Mouse (Mus musculus): ENCODE measurements around the gene Tmem190. TPM values are rescaled to one million over a fixed set of nuclear protein-coding genes. Genes with fewer than 3 reads are reported as not detected.
"Not testable (repeated sequence)": the region's sequence is repeated elsewhere in the genome, so short reads cannot be mapped to it uniquely, and the experiment has no call there.

The Tmem190 gene
- polyA plus RNA-seq, 1 experiment from 2014 or later: 0.86 TPM

- WGBS: 72% methylated on average over 7 of the region's 7 CpGs
- H3K27ac ChIP-seq (ENCODE audit: low read depth, low read length): no peak overlapping the region
- H3K9me3 ChIP-seq (ENCODE audit: control insufficient read depth, low read length): no peaks in the 10 kb centered on the region
- H3K36me3 ChIP-seq (ENCODE audit: control insufficient read depth, insufficient read depth, low read length): peaks cover 31% of the 10 kb centered on the region
- no peak overlapping the region for H3K9ac ChIP-seq (ENCODE audit: low read depth, low read length)
- peaks cover 11% of the 10 kb centered on the region for H3K4me1 ChIP-seq (replicated peaks; ENCODE audit: control insufficient read depth, insufficient read depth, low read length)
- DNase-seq (ENCODE audit: low spot score): no peak
- H3K27me3 ChIP-seq (replicated peaks; ENCODE audit: control insufficient read depth, insufficient read depth, low read length): no peaks in the 10 kb centered on the region
- H3K4me2 ChIP-seq: no peak overlapping the region
- ATAC-seq (replicated peaks; ENCODE audit: low FRiP score): no peak; the same call in 1 of the 2 replicates
- no peak overlapping the region for H3K4me3 ChIP-seq (ENCODE audit: low read depth, low read length)
Observed at GRCm38 (mm10) chr7:4795767-4796433, 13.2 kb downstream of the Tmem190 start.

- H3K4me2 ChIP-seq: no peak overlapping the region
- no peak overlapping the region for H3K9ac ChIP-seq (ENCODE audit: low read depth, low read length)
- no peaks in the 10 kb centered on the region for H3K4me1 ChIP-seq (replicated peaks; ENCODE audit: control insufficient read depth, insufficient read depth, low read length)
- H3K9me3 ChIP-seq (ENCODE audit: control insufficient read depth, low read length): no peaks in the 10 kb centered on the region
- peaks cover 16% of the 10 kb centered on the region for H3K36me3 ChIP-seq (ENCODE audit: control insufficient read depth, insufficient read depth, low read length)
- ATAC-seq (replicated peaks; ENCODE audit: low FRiP score) (no peak), DNase-seq (ENCODE audit: low spot score) (no peak)
- no peak overlapping the region for H3K4me3 ChIP-seq (ENCODE audit: low read depth, low read length)
- H3K27ac ChIP-seq (ENCODE audit: low read depth, low read length): no peak overlapping the region
- no peaks in the 10 kb centered on the region for H3K27me3 ChIP-seq (replicated peaks; ENCODE audit: control insufficient read depth, insufficient read depth, low read length)
Observed at GRCm38 (mm10) chr7:4802247-4802646, 19.5 kb downstream of the Tmem190 start.

GRCm38 (mm10) chr7:4806716-4807115 lies 24.0 kb downstream of the Tmem190 start:
- Histone ChIP-seq H3K9me3 (ENCODE audit: control insufficient read depth, low read length) (no peaks in the 10 kb centered on the region), H3K4me2 (peak overlapping the region; percentile 5; the same call in 1 of the 2 replicates), H3K36me3 (ENCODE audit: control insufficient read depth, insufficient read depth, low read length) (peaks cover 39% of the 10 kb centered on the region), H3K4me1 (replicated peaks; ENCODE audit: control insufficient read depth, insufficient read depth, low read length) (peaks cover 25% of the 10 kb centered on the region), H3K27me3 (replicated peaks; ENCODE audit: control insufficient read depth, insufficient read depth, low read length) (no peaks in the 10 kb centered on the region), H3K4me3 (ENCODE audit: low read depth, low read length) (no peak overlapping the region), H3K9ac (ENCODE audit: low read depth, low read length) (no peak overlapping the region), H3K27ac (ENCODE audit: low read depth, low read length) (peak overlapping the region; percentile 74)
- WGBS: 69% methylated on average over 7 of the region's 7 CpGs
- DNase-seq (ENCODE audit: low spot score): no peak
- peak; percentile 83 for ATAC-seq (replicated peaks; ENCODE audit: low FRiP score)

GRCm38 (mm10) chr7:4811131-4811530 lies 28.4 kb downstream of the Tmem190 start:
- Histone ChIP-seq H3K4me3 (ENCODE audit: low read depth, low read length) (peak overlapping the region; percentile 100), H3K4me2 (peak overlapping the region; percentile 93), H3K36me3 (ENCODE audit: control insufficient read depth, insufficient read depth, low read length) (peaks cover 33% of the 10 kb centered on the region), H3K4me1 (replicated peaks; ENCODE audit: control insufficient read depth, insufficient read depth, low read length) (peaks cover 28% of the 10 kb centered on the region), H3K27ac (ENCODE audit: low read depth, low read length) (peak overlapping the region; percentile 90; the same call in 1 of the 2 replicates), H3K9ac (ENCODE audit: low read depth, low read length) (peak overlapping the region; percentile 99)
- not testable (repeated sequence) for ATAC-seq (replicated peaks; ENCODE audit: low FRiP score); H3K27me3 ChIP-seq (replicated peaks; ENCODE audit: control insufficient read depth, insufficient read depth, low read length); H3K9me3 ChIP-seq (ENCODE audit: control insufficient read depth, low read length); DNase-seq (ENCODE audit: low spot score)
- 31% methylated on average over 10 of the region's 10 CpGs for WGBS

- Histone ChIP-seq H3K4me1 (replicated peaks; ENCODE audit: control insufficient read depth, insufficient read depth, low read length) (peaks cover 28% of the 10 kb centered on the region), H3K4me3 (ENCODE audit: low read depth, low read length) (peak overlapping the region; percentile 100), H3K9me3 (ENCODE audit: control insufficient read depth, low read length) (no peaks in the 10 kb centered on the region), H3K36me3 (ENCODE audit: control insufficient read depth, insufficient read depth, low read length) (peaks cover 27% of the 10 kb centered on the region), H3K9ac (ENCODE audit: low read depth, low read length) (peak overlapping the region; percentile 99), H3K4me2 (peak overlapping the region; percentile 93), H3K27ac (ENCODE audit: low read depth, low read length) (peak overlapping the region; percentile 90), H3K27me3 (replicated peaks; ENCODE audit: control insufficient read depth, insufficient read depth, low read length) (no peaks in the 10 kb centered on the region)
- WGBS: under 1% methylated on average over 26 of the region's 36 CpGs
- ATAC-seq (replicated peaks; ENCODE audit: low FRiP score) (no peak), DNase-seq (ENCODE audit: low spot score) (no peak)
Observed at GRCm38 (mm10) chr7:4811842-4812302, 29.1 kb downstream of the Tmem190 start.

GRCm38 (mm10) chr7:4812303-4813104 lies 29.8 kb downstream of the Tmem190 start, which contains the start of gene Ube2s:
Gene Ube2s (minus strand): TSS chr7:4812590.
- H3K27ac ChIP-seq (ENCODE audit: low read depth, low read length): peak within 1 kb of the TSS; percentile 90
- no peaks in the 10 kb centered on the region for H3K9me3 ChIP-seq (ENCODE audit: control insufficient read depth, low read length)
- ATAC-seq (replicated peaks; ENCODE audit: low FRiP score): peak; percentile 99
- no peaks in the 10 kb centered on the region for H3K27me3 ChIP-seq (replicated peaks; ENCODE audit: control insufficient read depth, insufficient read depth, low read length)
- H3K36me3 ChIP-seq (ENCODE audit: control insufficient read depth, insufficient read depth, low read length): peaks cover 22% of the 10 kb centered on the region
- DNase-seq (ENCODE audit: low spot score): peak; percentile 99
- peak within 1 kb of the TSS; percentile 100 for H3K4me3 ChIP-seq (ENCODE audit: low read depth, low read length)
- H3K4me1 ChIP-seq (replicated peaks; ENCODE audit: control insufficient read depth, insufficient read depth, low read length): peaks cover 28% of the 10 kb centered on the region
- peak within 1 kb of the TSS; percentile 99 for H3K9ac ChIP-seq (ENCODE audit: low read depth, low read length)
- WGBS: under 1% methylated on average over 62 of the region's 62 CpGs
- H3K4me2 ChIP-seq: peak within 1 kb of the TSS; percentile 93

GRCm38 (mm10) chr7:4813105-4813791 lies 30.5 kb downstream of the Tmem190 start:
- peak overlapping the region; percentile 75 for H3K4me2 ChIP-seq
- no peak for ATAC-seq (replicated peaks; ENCODE audit: low FRiP score)
- WGBS: 18% methylated on average over 8 of the region's 8 CpGs
- H3K4me3 ChIP-seq (ENCODE audit: low read depth, low read length): peak overlapping the region; percentile 59
- H3K4me1 ChIP-seq (replicated peaks; ENCODE audit: control insufficient read depth, insufficient read depth, low read length): peaks cover 28% of the 10 kb centered on the region
- H3K9ac ChIP-seq (ENCODE audit: low read depth, low read length): peak overlapping the region; percentile 70
- peak overlapping the region; percentile 77 for H3K27ac ChIP-seq (ENCODE audit: low read depth, low read length)
- no peak for DNase-seq (ENCODE audit: low spot score)
- peaks cover 19% of the 10 kb centered on the region for H3K36me3 ChIP-seq (ENCODE audit: control insufficient read depth, insufficient read depth, low read length)
- no peaks in the 10 kb centered on the region for H3K9me3 ChIP-seq (ENCODE audit: control insufficient read depth, low read length)
- no peaks in the 10 kb centered on the region for H3K27me3 ChIP-seq (replicated peaks; ENCODE audit: control insufficient read depth, insufficient read depth, low read length)

- H3K27me3 ChIP-seq (replicated peaks; ENCODE audit: control insufficient read depth, insufficient read depth, low read length): no peaks in the 10 kb centered on the region
- ATAC-seq (replicated peaks; ENCODE audit: low FRiP score) (no peak), DNase-seq (ENCODE audit: low spot score) (no peak)
- no peak overlapping the region for H3K9ac ChIP-seq (ENCODE audit: low read depth, low read length)
- H3K9me3 ChIP-seq (ENCODE audit: control insufficient read depth, low read length): no peaks in the 10 kb centered on the region
- H3K4me3 ChIP-seq (ENCODE audit: low read depth, low read length): no peak overlapping the region
- no peak overlapping the region for H3K27ac ChIP-seq (ENCODE audit: low read depth, low read length)
- no peaks in the 10 kb centered on the region for H3K36me3 ChIP-seq (ENCODE audit: control insufficient read depth, insufficient read depth, low read length)
- no peak overlapping the region for H3K4me2 ChIP-seq
- H3K4me1 ChIP-seq (replicated peaks; ENCODE audit: control insufficient read depth, insufficient read depth, low read length): 0 out of 2 replicates have a peak, but pooled peaks cover 4% of the 10 kb centered on the region
Observed at GRCm38 (mm10) chr7:4816559-4816958, 33.8 kb downstream of the Tmem190 start.
